Mouse (Mus musculus) adipocyte (in vitro differentiated cells): ENCODE measurements at regions not wholly inside any gene's neighbourhood (a gene's known extent, or its start where the extent isn't known, plus 50 kb on each side); places are given as distances from the start of the nearest gene placed in this dataset.

Source experiments
- DNase-seq: peaks from one replicate; pipeline ENCODE4 v3.0.0-alpha.2; 2016; ENCODE audit warnings: low spot score

GRCm38 (mm10) chr7:69998756-69999155 lies 367.8 kb downstream of the Nr2f2 start:
- no peak for DNase-seq

DNA sequence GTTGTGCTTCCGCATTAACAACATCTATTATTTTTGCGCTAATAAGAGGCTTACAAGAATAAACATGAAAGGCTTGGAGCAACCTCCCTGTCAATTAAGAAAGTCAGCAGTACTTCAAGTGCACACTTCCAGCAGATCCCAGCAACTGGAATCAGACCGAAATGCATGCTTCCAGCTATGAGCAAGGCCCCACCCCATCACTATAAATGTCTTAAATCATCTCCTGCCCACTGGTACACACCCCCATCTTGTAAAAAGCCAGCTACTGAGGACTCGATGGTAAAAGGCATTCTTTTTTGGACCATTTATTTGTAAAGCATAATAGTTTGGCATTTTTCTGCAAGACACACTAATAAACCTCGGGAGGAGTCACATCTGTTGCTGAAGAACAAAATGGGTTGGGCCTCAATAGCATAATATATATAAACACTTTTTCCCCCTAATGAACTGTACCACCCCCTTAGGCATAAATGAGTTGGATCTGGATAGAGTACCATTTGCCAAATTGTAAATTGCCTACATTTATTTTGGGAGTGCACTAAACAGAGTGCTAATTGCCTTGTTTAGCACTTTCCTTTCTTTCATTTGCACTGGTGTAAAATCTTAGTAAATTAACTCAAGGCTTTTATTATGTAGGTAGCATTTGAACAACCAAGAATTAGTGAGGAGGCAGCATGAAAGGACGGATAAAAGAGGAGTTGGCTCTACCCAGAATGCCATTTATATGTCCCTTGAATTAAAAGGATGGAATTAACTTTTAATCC lies 371.8 kb downstream of the Nr2f2 start:
- DNase-seq, result no peak

GRCm38 (mm10) chr7:69992383-69993327 lies 373.9 kb downstream of the Nr2f2 start:
- no peak for DNase-seq

DNA sequence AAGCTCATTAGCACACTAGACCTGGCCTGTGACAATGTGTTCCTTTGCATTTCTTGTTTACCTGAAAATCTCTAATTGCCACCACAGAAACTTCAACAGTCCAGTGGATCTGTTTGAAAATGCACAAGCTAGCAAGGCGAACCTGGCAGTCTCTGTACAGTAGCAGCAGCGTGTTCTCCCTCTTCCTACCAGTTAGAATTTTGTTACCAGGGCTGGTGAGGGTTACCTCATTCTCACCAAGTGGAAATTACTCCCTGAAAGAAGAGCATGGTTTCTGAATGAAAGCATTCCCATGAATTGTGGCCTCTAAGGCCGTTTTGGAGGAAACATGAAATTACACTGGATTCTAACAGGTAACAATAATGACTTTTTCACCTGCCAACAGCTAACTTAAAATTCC lies 374.6 kb downstream of the Nr2f2 start:
- DNase-seq, result no peak

DNA sequence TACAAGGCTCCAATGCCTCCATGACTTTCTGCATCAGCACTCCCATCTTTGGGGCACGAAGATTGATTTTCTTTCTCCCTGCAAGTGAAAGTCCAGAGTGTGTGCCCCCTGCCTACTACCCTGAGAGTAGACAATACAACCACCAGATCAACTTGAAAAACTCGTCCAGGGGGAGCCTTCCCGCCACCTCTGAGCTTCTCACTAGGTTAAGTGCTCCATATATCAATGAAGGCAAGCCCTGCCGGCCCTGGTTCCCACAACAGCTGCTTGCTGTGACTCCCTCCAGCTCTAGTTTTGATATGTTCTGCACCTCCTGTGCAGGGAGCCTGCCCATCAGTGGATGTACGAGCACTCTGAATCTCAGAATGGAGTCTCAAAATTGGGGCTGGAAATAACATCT lies 377.8 kb downstream of the Nr2f2 start:
- no peak for DNase-seq

DNA sequence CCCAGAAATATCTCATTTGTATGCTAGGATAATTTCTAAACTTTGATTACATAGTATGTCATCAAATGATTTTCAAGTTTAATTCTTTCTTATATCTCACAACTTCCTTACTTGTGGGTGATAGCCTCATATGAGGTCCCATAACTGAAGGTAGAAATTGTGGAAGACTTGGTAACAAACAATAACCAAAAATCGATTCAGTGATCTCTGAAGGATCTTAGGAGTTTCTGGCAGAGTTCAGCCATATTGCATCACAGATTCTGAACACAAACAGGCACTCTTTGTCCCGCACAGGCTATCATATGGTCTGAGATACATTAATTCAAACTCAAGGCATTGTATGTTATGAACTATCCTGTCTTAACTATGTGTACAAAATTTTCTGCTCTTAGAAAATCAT lies 385.2 kb downstream of the Nr2f2 start:
- DNase-seq, result no peak

DNA sequence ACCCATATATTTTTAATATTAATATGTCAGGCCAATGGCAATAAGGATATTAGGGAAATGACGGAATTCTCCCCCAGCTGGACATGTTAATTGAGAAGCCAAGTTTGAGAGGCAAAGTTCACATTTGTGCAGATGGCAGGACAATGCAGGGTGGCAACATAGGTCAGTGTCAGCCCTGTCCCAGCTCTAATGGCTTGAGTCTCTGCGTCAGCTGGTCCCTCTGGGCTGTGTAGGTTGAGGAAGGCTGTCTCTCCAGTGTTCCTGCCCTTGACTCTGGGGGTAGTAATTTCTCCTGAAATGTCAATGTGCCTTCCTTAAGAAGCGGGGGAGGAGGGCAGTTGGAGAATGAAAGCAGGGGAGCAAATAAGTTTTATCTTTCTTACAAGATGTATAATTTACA lies 390.2 kb downstream of the Nr2f2 start:
- DNase-seq, result no peak

- DNase-seq, result no peak
These were observed 402.5 kb downstream of the Nr2f2 start for GRCm38 (mm10) chr7:69964002-69964401.

- DNase-seq, result no peak
These were observed 416.3 kb downstream of the Nr2f2 start for GRCm38 (mm10) chr7:69950221-69950670.

GRCm38 (mm10) chr7:69949647-69950121 lies 416.9 kb downstream of the Nr2f2 start:
- peak; percentile 3 for DNase-seq

GRCm38 (mm10) chr7:69946396-69946795 lies 420.1 kb downstream of the Nr2f2 start:
- DNase-seq, result no peak

DNA sequence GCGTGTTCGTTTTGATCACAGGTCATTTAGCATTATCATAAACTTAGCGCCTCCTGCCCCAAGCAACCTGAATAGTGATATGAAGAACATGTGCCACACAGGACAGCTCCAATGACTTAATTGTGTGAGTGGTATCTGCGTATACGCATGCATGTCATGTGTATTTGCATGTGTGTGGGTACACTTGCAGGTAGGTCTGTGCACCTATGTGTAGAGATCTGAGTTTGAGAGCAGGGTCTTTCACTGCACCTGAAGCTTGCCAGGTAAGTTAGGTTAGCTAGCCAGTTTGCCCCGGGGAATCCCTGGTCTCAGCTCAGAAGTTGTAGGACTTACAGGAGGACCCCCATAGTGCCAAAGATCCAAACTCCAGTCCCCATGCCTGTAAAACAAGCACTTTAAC lies 424.7 kb downstream of the Nr2f2 start:
- DNase-seq, result no peak

DNA sequence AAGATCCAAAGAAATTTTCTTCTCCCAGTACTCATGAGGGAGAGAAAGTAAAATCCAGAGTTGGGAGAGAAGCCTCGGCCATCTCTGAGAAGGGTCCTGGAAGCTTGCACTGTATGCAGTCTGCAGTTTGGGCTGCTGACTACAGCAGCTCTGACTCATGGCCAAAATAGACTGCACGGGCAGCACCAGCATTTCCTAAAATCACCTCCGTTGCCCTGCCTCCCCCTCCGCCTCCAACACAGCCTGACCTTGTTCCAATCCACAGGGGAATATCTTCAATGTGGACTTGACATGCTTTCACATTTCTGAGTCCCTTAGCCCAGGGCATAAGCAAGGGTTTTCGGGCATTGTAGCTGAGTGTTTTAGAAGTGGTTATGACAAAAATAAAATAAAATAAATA lies 441.3 kb downstream of the Nr2f2 start:
- no peak for DNase-seq

DNA sequence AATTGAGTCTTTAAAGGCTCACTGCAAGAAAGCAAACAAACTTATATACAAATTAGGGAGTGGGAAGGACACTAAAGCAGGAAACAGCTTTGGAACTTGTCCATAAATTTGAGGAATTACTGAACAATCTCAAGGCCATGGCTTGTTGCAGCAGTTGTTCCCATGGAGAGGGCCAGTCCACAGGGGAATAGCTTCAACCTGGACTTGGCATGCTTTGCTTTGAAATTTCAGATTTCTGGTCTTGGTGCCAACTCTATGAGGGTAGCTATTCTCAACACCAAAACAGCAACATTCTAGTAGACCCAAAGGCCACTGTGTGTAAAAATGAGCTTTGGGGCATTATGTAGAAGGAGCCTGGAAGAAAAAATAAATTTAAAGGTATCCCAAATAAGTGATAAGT lies 442.0 kb downstream of the Nr2f2 start:
- peak; percentile 29 for DNase-seq

DNA sequence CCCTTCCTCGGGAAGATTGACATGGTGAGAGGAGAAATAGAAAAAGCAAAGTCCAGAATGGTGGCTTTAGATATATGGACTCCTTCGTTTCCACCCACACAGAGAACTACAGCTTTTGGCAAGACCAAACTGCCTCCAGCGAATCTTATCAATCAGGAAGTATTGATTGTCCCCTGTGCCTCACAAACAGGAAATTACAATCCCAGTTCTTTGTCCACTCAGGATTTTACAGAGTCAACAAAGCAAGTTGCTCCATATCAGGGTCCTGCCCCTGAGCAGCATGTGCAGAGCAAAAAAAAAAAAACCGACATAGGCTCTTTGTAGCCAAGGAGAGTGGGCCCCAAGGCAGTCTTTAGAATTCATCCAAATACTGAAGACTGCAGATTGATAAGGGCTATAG lies 454.8 kb downstream of the Nr2f2 start:
- no peak for DNase-seq

- no peak for DNase-seq
These were observed 476.0 kb downstream of the Nr2f2 start for GRCm38 (mm10) chr7:69890503-69891061.

- no peak for DNase-seq
These were observed 478.3 kb downstream of the Nr2f2 start for GRCm38 (mm10) chr7:69888251-69888650.

DNA sequence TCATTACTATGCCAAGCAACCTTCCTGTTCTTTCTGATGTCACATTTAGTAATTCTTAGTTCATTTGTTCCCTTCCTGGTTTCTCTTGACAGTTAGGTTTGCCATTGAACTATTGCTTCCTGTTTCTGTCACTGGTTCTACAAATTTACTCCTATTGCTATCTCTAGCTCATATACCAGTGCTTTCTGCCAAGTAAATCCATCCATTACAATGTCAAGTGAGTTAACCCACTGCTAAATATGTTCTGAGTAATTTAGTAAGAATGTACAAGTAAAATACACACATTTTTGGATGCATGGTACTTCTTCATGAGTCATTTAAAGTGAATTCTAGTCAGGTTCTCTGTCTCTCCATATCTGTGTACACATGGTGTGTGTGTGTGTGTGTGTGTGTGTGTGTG lies 489.5 kb downstream of the Nr2f2 start:
- no peak for DNase-seq

DNA sequence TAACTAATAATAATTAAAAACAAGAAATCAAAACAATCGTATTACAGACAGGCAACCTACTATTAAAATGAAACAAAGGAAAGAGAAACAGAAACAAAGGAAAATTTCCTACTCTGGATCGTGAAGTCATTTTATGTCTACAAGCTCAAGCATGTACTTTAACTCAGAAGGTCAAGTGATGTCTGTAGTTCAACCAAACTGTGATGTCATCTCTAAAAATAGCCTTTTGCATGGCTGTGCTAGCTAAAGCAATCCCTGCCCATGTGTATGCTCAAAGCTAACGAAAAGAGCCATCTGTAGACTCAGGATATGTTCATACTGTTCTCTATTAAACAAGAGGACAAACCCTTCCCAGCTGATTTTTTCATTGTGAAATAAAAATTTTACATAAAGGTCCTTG lies 500.7 kb downstream of the Nr2f2 start:
- no peak for DNase-seq

GRCm38 (mm10) chr7:69844631-69845324 lies 521.8 kb downstream of the Nr2f2 start:
- DNase-seq, result no peak

DNA sequence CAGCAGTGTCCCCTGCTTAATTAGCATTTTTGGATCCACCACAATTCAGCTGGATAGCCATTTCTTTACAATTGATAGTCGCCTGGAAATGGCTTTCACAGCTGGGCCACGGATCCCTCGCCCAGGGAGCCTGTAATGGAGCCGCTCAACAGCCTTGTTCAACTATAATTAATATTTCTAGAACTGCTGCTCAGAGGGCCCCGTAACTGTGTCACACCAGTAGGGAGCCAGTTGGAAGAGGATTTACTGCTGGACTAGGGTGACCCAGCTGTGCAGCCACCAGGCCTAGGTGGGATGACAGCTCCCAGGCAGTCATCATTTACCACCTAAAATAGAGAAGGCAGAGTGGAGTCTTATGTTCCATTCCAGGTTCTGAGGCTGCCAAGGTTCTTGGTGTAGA lies 529.2 kb downstream of the Nr2f2 start:
- no peak for DNase-seq

- no peak for DNase-seq
These were observed 539.3 kb downstream of the Nr2f2 start for GRCm38 (mm10) chr7:69827251-69827650.
